Mouse (Mus musculus) liver, adult 2 months (tissue): ENCODE results near the gene Tbc1d32.

ENCODE experiments used
- CTCF ChIP-seq: fragments of 200-500 bp; IDR thresholded peaks from 2 replicates; pipeline ENCODE4 v1.5.1; 2011; ENCODE audit warnings: low read depth, low read length, control low read depth
- POLR2A ChIP-seq: fragments of 200-500 bp; IDR thresholded peaks from 2 replicates; pipeline ENCODE4 v1.6.1; 2011; ENCODE audit warnings: low read length, control low read depth; ENCODE audit not compliant: insufficient read depth; ENCODE audit errors: extremely low read depth

DNA sequence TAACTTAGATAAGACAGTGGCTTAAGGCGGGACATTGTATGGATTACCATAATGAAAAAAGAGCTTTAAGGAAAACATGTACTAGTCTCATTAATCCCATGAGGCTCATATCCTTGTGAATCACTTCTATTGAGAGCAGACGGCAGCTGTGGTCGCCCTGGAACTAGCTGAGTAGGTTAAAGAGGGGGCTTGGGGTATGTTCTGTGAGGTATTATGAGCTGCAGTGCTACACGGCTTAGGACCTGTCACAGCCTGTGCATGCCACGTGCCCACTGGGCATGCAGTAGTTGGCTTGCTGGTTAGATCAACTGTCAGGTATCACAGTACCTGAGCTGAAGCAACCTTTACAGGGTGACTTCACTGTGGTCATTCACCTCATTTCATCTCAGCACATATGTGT is 133.9 kb downstream of the Tbc1d32 start:
- TF ChIP-seq CTCF (no peak), POLR2A (no peak)
